22 mouse cellular contexts compared by ENCODE assay signal in the genomic region with DNA sequence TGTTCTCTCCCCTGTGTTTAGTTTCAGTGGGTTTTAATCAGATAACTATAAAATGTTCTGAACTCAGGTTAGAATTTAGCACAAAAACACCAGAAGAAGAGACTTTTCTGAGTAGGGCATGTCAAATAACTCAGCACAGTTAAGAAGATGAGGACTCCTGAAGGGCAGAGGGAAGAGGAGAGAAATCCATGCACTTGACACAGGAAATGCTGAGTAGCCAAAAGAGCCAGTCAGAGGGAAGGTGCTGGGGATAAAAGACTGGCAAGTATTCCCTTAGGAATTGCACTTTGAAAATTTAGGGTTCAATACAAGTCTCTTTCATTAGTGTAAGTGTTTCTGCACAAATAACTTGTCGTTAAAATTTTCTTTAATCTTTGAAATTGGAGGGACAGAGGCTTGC.
"Had no signal": no experiment of that assay in that cellular context is flagged by ENCODE, and none has a peak within 500 bp of the region (broad histone marks: within the 10 kb centered on the region; RNA-seq: fewer than 3 reads in every experiment).

No protein-coding gene starts in this region.

- ATAC-seq: liver, postnatal 0 days; lung, postnatal 0 days; midbrain, embryonic 16.5 days had no signal

- H3K4me3 ChIP-seq: liver, embryonic 13.5 days; liver, embryonic 15.5 days; lung, embryonic 15.5 days; megakaryocyte, embryonic 14.5 days; myocyte; neural tube, embryonic 13.5 days; neural tube, embryonic 15.5 days had no signal

- DNase-seq: liver, embryonic 13.5 days; liver, postnatal 0 days; lung, adult 2 months; lung, postnatal 14 days; lung, postnatal 36 days; right cerebral cortex, adult 18-20 months; right cerebral cortex, postnatal 25 days; right cerebral cortex, postnatal 4 days; spleen, adult 18-20 months; thymus, adult 18-20 months; thymus, postnatal 14 days; thymus, postnatal 36 days had no signal

- H3K9me3 ChIP-seq: liver, embryonic 13.5 days; liver, embryonic 15.5 days; lung, embryonic 15.5 days; megakaryocyte, embryonic 14.5 days; neural tube, embryonic 13.5 days; neural tube, embryonic 15.5 days had no signal

- H3K27ac ChIP-seq: liver, embryonic 13.5 days; liver, embryonic 15.5 days; lung, embryonic 15.5 days; macrophage; neural tube, embryonic 13.5 days; neural tube, embryonic 15.5 days had no signal

- H3K9ac ChIP-seq: liver, embryonic 13.5 days; liver, embryonic 15.5 days; liver, postnatal 0 days; lung, embryonic 15.5 days; neural tube, embryonic 13.5 days; neural tube, embryonic 15.5 days had no signal

- H3K36me3 ChIP-seq: liver, embryonic 13.5 days; liver, embryonic 15.5 days; lung, embryonic 15.5 days; neural tube, embryonic 13.5 days; neural tube, embryonic 15.5 days had no signal

- H3K4me2 ChIP-seq: liver, embryonic 11.5 days; liver, embryonic 13.5 days; liver, embryonic 15.5 days; lung, embryonic 15.5 days; neural tube, embryonic 13.5 days; neural tube, embryonic 15.5 days had no signal

- H3K4me1 ChIP-seq: liver, embryonic 13.5 days; liver, embryonic 15.5 days; lung, embryonic 15.5 days; megakaryocyte, embryonic 14.5 days; neural tube, embryonic 13.5 days; neural tube, embryonic 15.5 days had no signal

- H3K27me3 ChIP-seq: liver, embryonic 13.5 days; liver, embryonic 15.5 days; lung, embryonic 15.5 days; megakaryocyte, embryonic 14.5 days; neural tube, embryonic 13.5 days; neural tube, embryonic 15.5 days had no signal
